Mouse (Mus musculus): ENCODE results near the gene Rab40c.

Rab40c gene

GRCm38 (mm10) chr17:25877025-25877424 is 42.5 kb downstream of the Rab40c start:
- peak in 1 of 2 experiments; percentile 40 for DNase-seq (ENCODE audit: inconsistent age in 2 of 2, low spot score in 1 of 2)

- peak; percentile 41 to 53 for DNase-seq (ENCODE audit: inconsistent age in 2 of 2, low spot score in 1 of 2)
Observed at GRCm38 (mm10) chr17:25876347-25876915, 43.1 kb downstream of the Rab40c start.

GRCm38 (mm10) chr17:25875171-25876136 is 44.1 kb downstream of the Rab40c start:
- DNase-seq (ENCODE audit: inconsistent age in 2 of 2, low spot score in 1 of 2): peak; percentile 92 to 97

GRCm38 (mm10) chr17:25874721-25875170 is 44.8 kb downstream of the Rab40c start, which contains the start of gene Mettl26:
Mettl26 (plus strand) TSS chr17:25875074.
- peak; percentile 89 to 99 for DNase-seq (ENCODE audit: inconsistent age in 2 of 2, low spot score in 1 of 2)

GRCm38 (mm10) chr17:25874148-25874720 is 45.3 kb downstream of the Rab40c start:
- DNase-seq (ENCODE audit: inconsistent age in 2 of 2, low spot score in 1 of 2): peak; percentile 74 to 90

GRCm38 (mm10) chr17:25873405-25874147 is 46.0 kb downstream of the Rab40c start:
- DNase-seq (ENCODE audit: inconsistent age in 2 of 2, low spot score in 1 of 2): no peak

GRCm38 (mm10) chr17:25872676-25873075 is 46.9 kb downstream of the Rab40c start:
- DNase-seq (ENCODE audit: inconsistent age in 2 of 2, low spot score in 1 of 2): no peak

- peak; percentile 84 to 92 for DNase-seq (ENCODE audit: inconsistent age in 2 of 2, low spot score in 1 of 2)
Observed at GRCm38 (mm10) chr17:25871566-25871965, 48.0 kb downstream of the Rab40c start.

GRCm38 (mm10) chr17:25869954-25870353 is 49.6 kb downstream of the Rab40c start:
- no peak for DNase-seq (ENCODE audit: inconsistent age in 2 of 2, low spot score in 1 of 2)

- peak in 1 of 2 experiments; percentile 57 for DNase-seq (ENCODE audit: inconsistent age in 2 of 2, low spot score in 1 of 2)
Observed at GRCm38 (mm10) chr17:25869498-25869897, 50.0 kb downstream of the Rab40c start.

GRCm38 (mm10) chr17:25868601-25869191 is 50.8 kb downstream of the Rab40c start, which contains the start of gene Mcrip2:
Mcrip2 (minus strand) TSS chr17:25868764.
- peak; percentile 94 to 97 for DNase-seq (ENCODE audit: inconsistent age in 2 of 2, low spot score in 1 of 2)

GRCm38 (mm10) chr17:25867836-25868600 is 51.5 kb downstream of the Rab40c start:
- peak; percentile 89 to 96 for DNase-seq (ENCODE audit: inconsistent age in 2 of 2, low spot score in 1 of 2)

GRCm38 (mm10) chr17:25867509-25867835 is 52.1 kb downstream of the Rab40c start:
- no peak for DNase-seq (ENCODE audit: inconsistent age in 2 of 2, low spot score in 1 of 2)

- DNase-seq (ENCODE audit: inconsistent age in 2 of 2, low spot score in 1 of 2): peak in 1 of 2 experiments; percentile 76
Observed at GRCm38 (mm10) chr17:25866172-25866571, 53.4 kb downstream of the Rab40c start.

GRCm38 (mm10) chr17:25865288-25865687 is 54.2 kb downstream of the Rab40c start:
- peak; percentile 31 to 60 for DNase-seq (ENCODE audit: inconsistent age in 2 of 2, low spot score in 1 of 2)

GRCm38 (mm10) chr17:25864311-25864710 is 55.2 kb downstream of the Rab40c start:
- peak; percentile 39 to 81 for DNase-seq (ENCODE audit: inconsistent age in 2 of 2, low spot score in 1 of 2)

- DNase-seq (ENCODE audit: inconsistent age in 2 of 2, low spot score in 1 of 2): peak in 1 of 2 experiments; percentile 54
Observed at GRCm38 (mm10) chr17:25863681-25864080, 55.8 kb downstream of the Rab40c start.

- peak in 1 of 2 experiments; percentile 77 for DNase-seq (ENCODE audit: inconsistent age in 2 of 2, low spot score in 1 of 2)
Observed at GRCm38 (mm10) chr17:25861704-25862612, 57.6 kb downstream of the Rab40c start.
